In the genomic region with DNA sequence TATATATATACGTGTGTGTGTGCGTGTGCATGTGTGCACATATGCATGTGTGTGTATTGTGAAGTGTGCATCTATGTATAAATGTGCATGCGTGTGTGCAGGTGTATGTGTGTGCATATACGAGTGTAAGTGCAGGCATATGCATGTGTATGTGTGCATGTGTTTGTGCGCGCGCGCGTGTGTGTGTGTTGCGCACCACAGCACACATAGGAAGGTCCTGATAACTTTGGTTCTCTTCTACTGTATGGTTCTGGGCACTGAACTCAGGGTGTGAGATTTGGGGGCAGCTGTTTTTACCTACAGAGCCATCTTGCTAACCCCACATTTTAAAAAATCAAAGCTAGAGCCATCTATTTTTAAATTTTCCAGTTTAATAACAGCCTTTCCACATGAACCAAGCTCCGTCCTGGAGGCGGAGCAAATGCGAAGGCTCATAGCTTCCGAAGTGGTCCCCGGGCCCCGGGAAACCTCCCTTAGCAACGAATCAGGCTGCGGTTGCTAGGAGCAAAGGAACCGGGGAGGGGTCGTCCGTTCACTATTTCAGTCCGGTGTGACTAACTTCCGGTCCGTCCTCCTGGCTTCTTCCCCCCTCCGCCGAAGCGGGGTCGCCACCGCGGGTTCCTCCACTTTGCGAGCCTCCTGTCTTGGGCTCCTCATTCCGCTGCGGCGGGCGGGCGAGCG, we compare ENCODE assay signal across 8 mouse cellular contexts. TPM values are rescaled to one million over a fixed set of nuclear protein-coding genes. Genes with fewer than 3 reads are reported as not detected.
DNase-seq lines count a peak whose midpoint lies in the region; ATAC-seq and TF ChIP-seq lines count a peak whose summit lies in the region.

No protein-coding gene starts in this region.

- TF ChIP-seq CTCF in E14TG2a.4 (conservative IDR thresholded peaks at IDR 0.05; ENCODE audit: low read length) = no peak
- TF ChIP-seq CTCF in lung, adult 2 months (IDR thresholded peaks at IDR 0.05; ENCODE audit: insufficient read depth, low read length) = no peak

- peaks cover 26% of the 10 kb centered on the region for H3K4me1 ChIP-seq in E14TG2a.4 (replicated peaks; ENCODE audit: low read depth, low read length)
- peaks cover 23% of the 10 kb centered on the region for H3K4me1 ChIP-seq in forebrain, embryonic 15.5 days
- H3K4me1 ChIP-seq in lung, adult 2 months (ENCODE audit: control insufficient read depth, insufficient read depth, low read length) = peaks cover 5% of the 10 kb centered on the region

- 9% methylated on average over 35 of the region's 37 CpGs for WGBS in forebrain, embryonic 15.5 days
- WGBS in lung, adult 2 months = 8% methylated on average over 37 of the region's 37 CpGs

- H3K36me3 ChIP-seq in E14TG2a.4 (ENCODE audit: insufficient read depth, low read length) = peaks cover 17% of the 10 kb centered on the region
- peaks cover 8% of the 10 kb centered on the region; the same call in 1 of the 2 replicates for H3K36me3 ChIP-seq in forebrain, embryonic 15.5 days

- H3K9ac ChIP-seq in forebrain, embryonic 15.5 days (replicated peaks) = peak overlapping the region; percentile 97

- intact Hi-C loops in heart, postnatal 25 days (cut with DNase I) = loop anchor here (2.0 to 5.0 kb wide), 2 partner anchors 27 to 143 kb away; no protein-coding TSS in a partner anchor

- peak overlapping the region; percentile 85 for H3K4me2 ChIP-seq in forebrain, embryonic 15.5 days (replicated peaks)

- peaks cover 28% of the 10 kb centered on the region for H3K27me3 ChIP-seq in E14TG2a.4 (ENCODE audit: insufficient read depth, low read length)
- no peaks in the 10 kb centered on the region for H3K27me3 ChIP-seq in forebrain, embryonic 15.5 days

- peak; percentile 42; the same call in 1 of the 2 replicates for TF ChIP-seq POLR2A in lung, adult 2 months (IDR thresholded peaks at IDR 0.05; ENCODE audit: borderline replicate concordance, extremely low read depth, low read depth, low read length)

- DNase-seq in c-Kit-positive CD71-positive TER-119-positive erythroid progenitor cells, embryonic 14.5 days (ENCODE audit: low spot score) = peak; percentile 74
- peak; percentile 83 for DNase-seq in heart, postnatal 25 days (ENCODE audit: low spot score)
- DNase-seq in layer of hippocampus, adult 18-20 months (ENCODE audit: low spot score in 2 of 2) = peak; percentile 94 to 96
- DNase-seq in lung, adult 2 months = peak; percentile 96
- DNase-seq in thymus, adult 18-20 months = peak; percentile 76 to 79

- H3K27ac ChIP-seq in forebrain, embryonic 15.5 days (replicated peaks) = peak overlapping the region; percentile 86

- peak; percentile 94 for ATAC-seq in forebrain, embryonic 15.5 days (replicated peaks)
- peak; percentile 80 for ATAC-seq in neutrophil, adult 5-6 weeks (ENCODE audit: extremely low read depth, insufficient number of reproducible peaks, low FRiP score, poor library complexity, severe bottlenecking)

- peak overlapping the region; percentile 90 for H3K4me3 ChIP-seq in E14TG2a.4 (replicated peaks; ENCODE audit: low read length)
- H3K4me3 ChIP-seq in forebrain, embryonic 15.5 days = peak overlapping the region; percentile 88
- H3K4me3 ChIP-seq in lung, adult 2 months (replicated peaks; ENCODE audit: extremely low read depth, low read depth, low read length) = peak overlapping the region; percentile 60

- no peaks in the 10 kb centered on the region for H3K9me3 ChIP-seq in E14TG2a.4 (ENCODE audit: low read length)
- no peaks in the 10 kb centered on the region for H3K9me3 ChIP-seq in forebrain, embryonic 15.5 days

RNA-seq across cellular contexts. Expression of gene Svop, which starts 8.5 kb away (rescaled TPM):
- polyA plus RNA-seq in forebrain, embryonic 15.5 days (2015; fragmentation: Nextera tagmentation; extraction: Ambion mirVana) = 81.8 and 87.2 TPM in 2 replicates
- not detected for total RNA-seq in heart, postnatal 25 days (2021)
- total RNA-seq in layer of hippocampus, adult 18-20 months (2021) = 100 to 1,000 TPM; 171 to 176 TPM
- not detected in 2 replicates for polyA plus RNA-seq in lung, adult 2 months (2012; rRNA removed)
- not detected in 2 replicates for total RNA-seq in neutrophil, adult 5-6 weeks (2017)

RNA-seq across cellular contexts. Expression of gene Alkbh2, which starts 28.2 kb away (rescaled TPM):
- polyA plus RNA-seq in forebrain, embryonic 15.5 days (2015; fragmentation: Nextera tagmentation; extraction: Ambion mirVana) = 6.2 and 7.3 TPM in 2 replicates
- total RNA-seq in heart, postnatal 25 days (2021) = 1 to 10 TPM in 1 of 2 experiments, under 1 TPM in 1; 0.83 to 1.4 TPM
- 1 to 10 TPM; 4.6 TPM for total RNA-seq in layer of hippocampus, adult 18-20 months (2021)
- polyA plus RNA-seq in lung, adult 2 months (2012; rRNA removed) = 7.7 and 8.6 TPM in 2 replicates
- 3.8 and 7.7 TPM in 2 replicates for total RNA-seq in neutrophil, adult 5-6 weeks (2017)

RNA-seq across cellular contexts. Expression of gene Ung, which starts 30.3 kb away (rescaled TPM):
- polyA plus RNA-seq in forebrain, embryonic 15.5 days (2015; fragmentation: Nextera tagmentation; extraction: Ambion mirVana) = 22.7 and 25.8 TPM in 2 replicates
- total RNA-seq in heart, postnatal 25 days (2021) = 10 to 100 TPM; 29.7 to 32.3 TPM
- 1 to 10 TPM; 2.0 to 2.6 TPM for total RNA-seq in layer of hippocampus, adult 18-20 months (2021)
- 2.2 and 3.0 TPM in 2 replicates for polyA plus RNA-seq in lung, adult 2 months (2012; rRNA removed)
- total RNA-seq in neutrophil, adult 5-6 weeks (2017) = 5.5 and 5.6 TPM in 2 replicates

RNA-seq across cellular contexts. Expression of gene Usp30, which starts 34.6 kb away (rescaled TPM):
- polyA plus RNA-seq in forebrain, embryonic 15.5 days (2015; fragmentation: Nextera tagmentation; extraction: Ambion mirVana) = 18.4 and 20.4 TPM in 2 replicates
- total RNA-seq in heart, postnatal 25 days (2021) = 10 to 100 TPM in 1 of 2 experiments, 1 to 10 TPM in 1; 9.9 to 11.1 TPM
- 10 to 100 TPM; 39.9 to 42.2 TPM for total RNA-seq in layer of hippocampus, adult 18-20 months (2021)
- polyA plus RNA-seq in lung, adult 2 months (2012; rRNA removed) = 17.0 and 19.7 TPM in 2 replicates
- total RNA-seq in neutrophil, adult 5-6 weeks (2017) = 8.5 and 10.6 TPM in 2 replicates

RNA-seq across cellular contexts. Expression of gene Acacb, which starts 46.5 kb away (rescaled TPM):
- 1.6 and 3.0 TPM in 2 replicates for polyA plus RNA-seq in forebrain, embryonic 15.5 days (2015; fragmentation: Nextera tagmentation; extraction: Ambion mirVana)
- 100 to 1,000 TPM; 182 to 193 TPM for total RNA-seq in heart, postnatal 25 days (2021)
- total RNA-seq in layer of hippocampus, adult 18-20 months (2021) = 1 to 10 TPM; 6.4 to 6.5 TPM
- polyA plus RNA-seq in lung, adult 2 months (2012; rRNA removed) = 20.0 and 37.5 TPM in 2 replicates
- total RNA-seq in neutrophil, adult 5-6 weeks (2017) = 0.86 TPM in 1 of 2 replicates, not detected in the other

Comparison
In these comparisons a context has a peak if more than half of its experiments do, and no peak if none do; other contexts are left out.
1. Peak in every context shown above with its lines: DNase-seq, ATAC-seq, H3K4me3 ChIP-seq and H3K27ac ChIP-seq.
2. RNA of gene Svop, which starts 8.5 kb away (total RNA-seq): 171 to 176 TPM in layer of hippocampus, adult 18-20 months; not detected in heart, postnatal 25 days and not detected in neutrophil, adult 5-6 weeks; every median in the first group is over 100 times any median in the second.